Mouse (Mus musculus): ENCODE results near the gene Cypt12. TPM values are rescaled to one million over a fixed set of nuclear protein-coding genes. Genes with fewer than 3 reads are reported as not detected.

Cypt12 gene
- not detected in 2 replicates for polyA plus RNA-seq (2015; fragmentation: Nextera tagmentation; extraction: Ambion mirVana)

- Histone ChIP-seq H3K9me3 (ENCODE audit: low read length) (no peaks in the 10 kb centered on the region), H3K4me2 (replicated peaks; ENCODE audit: low read depth, low read length) (no peak within 1 kb of the TSS), H3K27me3 (ENCODE audit: insufficient read depth, low read length) (no peaks in the 10 kb centered on the region), H3K4me1 (ENCODE audit: insufficient read depth, low read length) (no peaks in the 10 kb centered on the region), H3K27ac (ENCODE audit: low read length) (no peak within 1 kb of the TSS), H3K9ac (replicated peaks; ENCODE audit: low read length) (no peak within 1 kb of the TSS), H3K36me3 (ENCODE audit: insufficient read depth, low read length) (no peaks in the 10 kb centered on the region), H3K4me3 (ENCODE audit: low read length) (no peak within 1 kb of the TSS)
- 93% methylated on average over 13 of the region's 13 CpGs for WGBS
- ATAC-seq (ENCODE audit: low FRiP score, low TSS enrichment), result no peak
These were observed at the start of gene Cypt12 for GRCm38 (mm10) chr3:17948299-17948698. TSS of gene Cypt12 (plus strand) at chr3:17948410.

- Histone ChIP-seq H3K36me3 (ENCODE audit: insufficient read depth, low read length) (no peaks in the 10 kb centered on the region), H3K4me3 (ENCODE audit: low read length) (no peak overlapping the region), H3K27ac (ENCODE audit: low read length) (no peak overlapping the region), H3K9me3 (ENCODE audit: low read length) (no peaks in the 10 kb centered on the region), H3K4me1 (ENCODE audit: insufficient read depth, low read length) (no peaks in the 10 kb centered on the region), H3K27me3 (ENCODE audit: insufficient read depth, low read length) (no peaks in the 10 kb centered on the region), H3K9ac (replicated peaks; ENCODE audit: low read length) (no peak overlapping the region), H3K4me2 (replicated peaks; ENCODE audit: low read depth, low read length) (no peak overlapping the region)
- no peak for ATAC-seq (ENCODE audit: low FRiP score, low TSS enrichment)
These were observed 34.4 kb upstream of the Cypt12 start for GRCm38 (mm10) chr3:17913796-17914195.

GRCm38 (mm10) chr3:17940206-17940605 is 8.0 kb upstream of the Cypt12 start:
- no peaks in the 10 kb centered on the region for H3K27me3 ChIP-seq (ENCODE audit: insufficient read depth, low read length)
- H3K9ac ChIP-seq (replicated peaks; ENCODE audit: low read length), result no peak overlapping the region
- H3K9me3 ChIP-seq (ENCODE audit: low read length), result no peaks in the 10 kb centered on the region
- H3K4me2 ChIP-seq (replicated peaks; ENCODE audit: low read depth, low read length), result no peak overlapping the region
- no peaks in the 10 kb centered on the region for H3K4me1 ChIP-seq (ENCODE audit: insufficient read depth, low read length)
- no peaks in the 10 kb centered on the region for H3K36me3 ChIP-seq (ENCODE audit: insufficient read depth, low read length)
- no peak overlapping the region for H3K4me3 ChIP-seq (ENCODE audit: low read length)
- ATAC-seq (ENCODE audit: low FRiP score, low TSS enrichment), result no peak
- WGBS, result 83% methylated on average over 2 of the region's 2 CpGs
- H3K27ac ChIP-seq (ENCODE audit: low read length), result no peak overlapping the region
